Mouse (Mus musculus) olfactory bulb, adult 2 months (tissue): ENCODE data around the gene Pafah1b3.
"Not testable (repeated sequence)": the region's sequence is repeated elsewhere in the genome, so short reads cannot be mapped to it uniquely, and the experiment has no call there.

Source experiments
- CTCF ChIP-seq: fragments of 200-500 bp; IDR thresholded peaks from 2 replicates; pipeline ENCODE4 v1.5.1; 2012; ENCODE audit warnings: low read depth, mild to moderate bottlenecking, low read length, moderate library complexity; ENCODE audit not compliant: insufficient read depth
- POLR2A ChIP-seq: fragments of 200-500 bp; IDR thresholded peaks from 2 replicates; pipeline ENCODE4 v1.6.1; 2012; ENCODE audit warnings: mild to moderate bottlenecking, low read depth, low read length, moderate library complexity; ENCODE audit not compliant: insufficient read depth

- not testable (repeated sequence) for TF ChIP-seq CTCF, POLR2A
These were observed 27.6 kb upstream of the Pafah1b3 start for GRCm38 (mm10) chr7:25325431-25325830.
